Mouse (Mus musculus) T-helper 1 cell (primary cell): ENCODE results near the gene Camk2d.

Experiments used
- in situ Hi-C: fragments of 300-600 bp; cut with MboI, MseI; formaldehyde crosslinking; loops from one replicate; pipeline ENCODE4 v1.15.1; 2025; ENCODE audit warnings: high pct_unique_total_duplicates

The Camk2d gene

DNA sequence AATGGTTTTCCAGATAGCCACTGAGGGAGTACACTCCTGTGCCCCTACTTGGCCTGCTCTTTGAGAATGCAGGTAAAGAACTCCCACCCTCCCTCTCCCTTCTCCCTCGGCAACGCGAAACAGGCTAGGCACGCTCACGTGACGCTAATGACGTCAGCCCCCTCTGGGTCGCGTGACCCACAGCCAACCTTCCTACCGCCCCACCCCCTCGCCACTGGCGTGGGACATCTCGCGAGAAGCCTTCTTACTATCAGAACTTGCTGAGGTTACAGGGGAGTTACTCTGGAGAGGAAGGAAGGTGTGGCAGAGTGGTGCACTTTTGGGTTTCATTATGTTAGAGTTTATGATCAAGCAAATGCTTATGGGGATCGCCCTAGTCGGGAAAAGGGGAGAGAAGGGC is at the start of gene Camk2d:
TSS of gene Camk2d (plus strand) at position 217 of the 400 bp plus-strand sequence.
- in situ Hi-C loops = loop anchor here (5.0 kb wide), 1 partner anchor 176 kb away; no protein-coding TSS in a partner anchor

- in situ Hi-C loops = no loop called here
These were observed 48.2 kb upstream of the Camk2d start for GRCm38 (mm10) chr3:126547941-126548340.

GRCm38 (mm10) chr3:126563646-126564045 is 32.5 kb upstream of the Camk2d start:
- in situ Hi-C loops = no loop called here

- in situ Hi-C loops = loop anchor here (10.0 kb wide), 1 partner anchor 324 kb away; no protein-coding TSS in a partner anchor
These were observed 25.5 kb upstream of the Camk2d start for GRCm38 (mm10) chr3:126570628-126571027.

GRCm38 (mm10) chr3:126572915-126573314 is 23.2 kb upstream of the Camk2d start:
- in situ Hi-C loops = loop anchor here (10.0 kb wide), 1 partner anchor 322 kb away; no protein-coding TSS in a partner anchor

DNA sequence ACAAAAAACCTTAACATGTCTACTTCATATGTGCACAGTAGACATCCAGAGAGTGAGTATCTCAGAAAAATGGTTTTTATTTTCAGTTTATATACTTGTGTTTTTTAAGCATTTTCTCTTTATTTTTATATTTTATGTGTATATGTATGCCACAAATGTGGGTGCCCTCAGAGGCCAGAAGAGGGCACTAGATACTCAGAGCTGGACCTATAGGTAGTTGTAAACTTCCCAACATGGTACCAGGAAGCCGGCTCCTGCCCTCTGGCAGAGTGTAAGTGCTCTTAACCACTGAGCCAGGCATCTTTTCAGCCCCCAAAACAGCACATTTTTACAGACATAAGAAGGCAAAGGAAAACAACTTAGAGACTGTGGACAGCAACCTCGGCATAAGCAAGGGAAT is 20.2 kb upstream of the Camk2d start:
- in situ Hi-C loops = loop anchor here (10.0 kb wide), 1 partner anchor 319 kb away; no protein-coding TSS in a partner anchor

GRCm38 (mm10) chr3:126586134-126586533 is 10.0 kb upstream of the Camk2d start:
- in situ Hi-C loops = no loop called here

GRCm38 (mm10) chr3:126587477-126587876 is 8.6 kb upstream of the Camk2d start:
- in situ Hi-C loops = no loop called here

DNA sequence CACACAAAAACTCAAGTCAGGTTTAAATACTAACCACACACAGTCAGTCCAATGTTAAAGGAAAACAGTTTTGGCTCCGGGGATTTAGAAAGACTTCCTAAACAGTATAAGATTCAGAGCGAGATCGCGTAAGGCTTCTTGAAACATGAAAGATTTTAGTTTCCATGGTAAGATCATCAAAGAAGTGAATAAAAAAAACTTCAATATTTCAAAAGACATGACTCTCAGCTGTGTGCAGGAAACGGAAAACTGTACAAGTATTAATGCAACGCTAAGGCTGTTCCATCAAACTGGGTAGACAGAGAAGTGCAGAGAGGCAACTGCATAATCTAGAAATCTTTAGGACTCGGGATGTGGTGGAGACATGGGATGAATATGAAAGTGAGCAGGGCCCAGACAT is 6.5 kb upstream of the Camk2d start:
- in situ Hi-C loops = no loop called here

DNA sequence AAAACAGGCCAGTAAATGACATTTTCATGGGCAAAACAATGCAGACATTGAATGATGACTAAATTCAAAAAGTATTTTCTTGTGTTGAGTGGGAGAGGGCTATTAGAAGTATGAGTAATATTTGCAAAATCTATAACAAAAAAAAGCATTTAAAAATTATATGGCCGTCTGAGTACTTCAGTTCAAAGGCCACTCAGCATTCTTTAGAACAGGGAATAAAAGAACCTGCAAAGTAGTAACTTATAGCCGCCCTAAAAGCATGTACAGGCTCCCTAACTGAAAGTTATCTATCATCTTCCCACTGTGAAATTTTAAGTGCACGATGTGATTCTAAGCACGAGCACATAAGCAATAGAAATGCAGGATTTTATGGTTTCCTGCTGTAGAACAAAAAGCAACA is 646 bp upstream of the Camk2d start:
- in situ Hi-C loops = loop anchor here (5.0 kb wide), 1 partner anchor 177 kb away; no protein-coding TSS in a partner anchor

DNA sequence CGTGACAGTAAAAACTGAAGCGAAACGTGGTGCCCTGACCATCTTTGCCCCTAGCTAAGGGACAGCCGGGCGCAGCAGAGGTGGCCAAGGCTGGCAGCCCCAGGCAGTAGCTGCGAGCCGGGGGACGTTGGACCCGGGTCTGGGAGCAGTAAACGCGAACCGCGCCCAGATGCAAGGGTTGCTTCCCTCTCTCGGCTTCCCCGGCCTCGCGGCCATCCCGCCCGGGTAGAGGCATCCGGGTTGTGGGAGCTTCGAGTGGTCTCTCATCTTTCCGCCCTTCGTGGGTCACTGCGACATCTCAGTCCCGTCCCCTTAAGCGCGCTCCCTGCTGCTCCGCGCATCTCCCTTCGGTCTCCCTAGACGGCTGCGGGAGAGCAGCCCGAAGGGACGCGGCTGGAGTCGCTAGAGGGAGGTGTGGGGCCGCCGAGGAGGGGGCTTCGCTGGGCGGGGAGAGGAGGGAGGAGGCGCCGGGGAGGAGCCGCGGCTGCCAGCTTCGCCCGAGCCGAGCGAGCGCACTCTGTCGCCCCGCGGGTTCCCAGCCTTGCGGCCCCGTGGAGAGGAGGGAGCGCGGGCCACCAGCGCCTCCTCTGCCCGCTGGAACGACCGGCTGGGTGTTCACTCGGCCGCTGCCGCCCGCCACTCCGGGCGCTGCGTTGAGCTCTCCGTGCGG is 524 bp downstream of the Camk2d start:
- in situ Hi-C loops = loop anchor here (5.0 kb wide), 1 partner anchor 176 kb away; no protein-coding TSS in a partner anchor

DNA sequence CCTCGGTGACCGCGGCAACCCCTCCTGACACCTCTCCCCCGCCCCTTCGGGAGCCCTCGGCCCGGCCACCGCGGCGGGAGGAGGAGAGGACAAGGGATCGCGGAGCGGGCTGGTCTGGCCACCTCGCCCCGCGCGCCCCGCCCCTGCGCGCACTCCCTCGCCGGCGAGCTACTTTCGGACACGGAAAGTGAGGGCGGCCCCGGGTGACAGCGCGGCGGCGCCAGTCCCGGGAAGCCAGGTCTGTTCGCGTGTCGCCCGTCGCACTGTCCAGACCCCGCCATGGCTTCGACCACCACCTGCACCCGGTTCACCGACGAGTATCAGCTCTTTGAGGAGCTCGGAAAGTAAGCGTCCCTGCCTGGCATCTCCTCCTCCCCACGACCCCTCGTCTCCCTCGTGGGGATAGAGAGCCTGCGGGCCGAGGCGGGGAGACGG is 1.1 kb downstream of the Camk2d start:
- in situ Hi-C loops = loop anchor here (5.0 kb wide), 1 partner anchor 175 kb away; no protein-coding TSS in a partner anchor

DNA sequence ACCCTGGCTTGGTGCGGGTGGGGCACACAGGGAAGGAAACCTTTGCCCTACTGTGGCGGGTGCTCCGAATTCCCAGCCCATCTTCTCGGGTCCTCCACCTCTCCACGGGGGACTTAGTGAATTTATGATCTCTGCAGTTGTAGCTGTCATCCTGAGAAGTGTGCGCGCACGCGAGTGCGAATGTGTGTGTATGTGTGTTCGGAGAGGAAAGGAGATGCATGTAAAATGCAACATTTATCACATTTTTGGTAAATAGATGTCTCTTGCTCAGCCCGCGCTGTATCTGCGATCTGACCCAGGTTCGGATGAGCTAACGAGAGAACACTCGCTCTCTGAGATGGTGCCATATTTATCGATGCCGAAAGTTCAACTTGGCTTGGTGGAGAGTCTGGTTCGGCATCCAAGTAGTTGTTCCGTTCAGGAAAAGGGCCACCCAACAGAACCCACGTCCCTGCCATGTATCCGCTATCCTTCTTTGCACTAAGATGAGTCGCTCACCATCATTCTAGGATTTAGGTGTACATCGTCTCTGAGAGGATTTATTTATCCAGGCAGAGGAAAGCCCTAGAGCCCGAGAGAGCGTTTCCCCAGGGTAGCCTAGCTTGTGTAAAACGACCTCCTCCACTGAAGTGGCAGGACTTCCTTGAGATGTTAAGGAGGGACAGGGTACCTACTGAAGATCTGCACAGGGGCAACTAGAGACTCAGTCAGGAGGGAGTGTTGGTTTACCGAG is 1.7 kb downstream of the Camk2d start:
- in situ Hi-C loops = loop anchor here (5.0 kb wide), 1 partner anchor 175 kb away; no protein-coding TSS in a partner anchor

GRCm38 (mm10) chr3:126598329-126598676 is 2.2 kb downstream of the Camk2d start:
- in situ Hi-C loops = loop anchor here (5.0 kb wide), 1 partner anchor 174 kb away; no protein-coding TSS in a partner anchor

- in situ Hi-C loops = loop anchor here (5.0 kb wide), 1 partner anchor 173 kb away; no protein-coding TSS in a partner anchor
These were observed 2.8 kb downstream of the Camk2d start for GRCm38 (mm10) chr3:126598881-126599280.

- in situ Hi-C loops = loop anchor here (5.0 kb wide), 1 partner anchor 173 kb away; no protein-coding TSS in a partner anchor
These were observed 3.2 kb downstream of the Camk2d start for GRCm38 (mm10) chr3:126599335-126599734.

DNA sequence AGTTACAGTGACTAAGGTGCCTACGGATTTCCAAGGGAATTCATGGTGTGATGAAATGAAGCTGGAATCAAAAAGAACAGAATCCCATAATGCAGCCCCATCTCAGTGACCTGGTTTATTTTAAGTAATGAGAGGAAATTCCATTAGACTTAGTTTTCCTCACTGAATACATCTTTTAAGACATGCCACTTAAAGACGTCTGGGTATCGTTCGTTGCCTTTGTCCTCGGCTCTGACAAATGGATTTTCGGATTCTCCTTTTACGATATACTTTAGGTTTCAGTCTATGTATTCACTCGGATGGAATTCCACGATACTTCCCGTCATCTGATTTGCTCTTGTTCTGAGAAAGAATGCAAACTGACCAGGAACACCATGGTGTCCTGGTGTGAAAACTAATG is 3.8 kb downstream of the Camk2d start:
- in situ Hi-C loops = loop anchor here (5.0 kb wide), 1 partner anchor 172 kb away; no protein-coding TSS in a partner anchor

DNA sequence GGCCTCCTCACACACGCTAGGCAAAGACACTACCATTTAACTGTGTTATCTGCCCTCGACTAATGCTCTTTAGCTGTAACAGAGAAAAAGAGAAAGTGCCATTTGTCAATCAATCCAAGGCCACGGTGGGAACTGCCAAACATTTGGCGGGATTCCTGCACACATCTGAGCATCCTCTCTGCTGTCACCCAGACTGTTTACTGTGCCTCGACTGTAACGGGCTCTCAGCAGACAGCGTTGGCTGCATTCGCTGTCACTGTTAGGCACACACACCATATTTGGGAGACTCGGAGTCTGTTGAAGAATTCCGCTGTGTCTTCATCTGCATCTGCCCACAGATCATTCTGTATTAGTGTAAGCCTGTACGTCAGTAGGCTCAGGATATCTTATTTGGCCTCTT is 6.7 kb downstream of the Camk2d start:
- in situ Hi-C loops = no loop called here

- in situ Hi-C loops = no loop called here
These were observed 8.7 kb downstream of the Camk2d start for GRCm38 (mm10) chr3:126604656-126605434.

DNA sequence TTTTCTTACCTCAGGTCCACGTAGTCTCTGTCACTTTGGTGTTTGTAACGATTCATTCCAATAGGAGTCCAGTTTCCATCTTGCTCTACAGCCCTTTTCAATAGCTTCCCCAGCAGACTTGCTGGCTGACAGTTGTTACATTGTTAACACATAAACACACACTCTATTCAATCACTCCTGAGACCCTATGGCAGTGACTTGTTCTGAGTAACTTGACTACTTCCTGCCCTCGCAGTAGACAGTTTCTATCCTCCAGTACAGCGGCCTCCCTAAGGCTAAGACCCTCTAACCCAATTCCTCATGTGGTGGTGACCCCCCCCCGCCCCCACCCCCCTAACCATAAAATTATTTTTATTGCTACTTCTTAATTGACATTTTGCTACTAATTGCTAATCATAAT is 13.2 kb downstream of the Camk2d start:
- in situ Hi-C loops = no loop called here

GRCm38 (mm10) chr3:126609795-126610451 is 13.8 kb downstream of the Camk2d start:
- in situ Hi-C loops = loop anchor here (5.0 kb wide), 1 partner anchor 42 kb away; no protein-coding TSS in a partner anchor
